Mouse (Mus musculus): ENCODE measurements around the gene Btf3.

Btf3 gene

DNA sequence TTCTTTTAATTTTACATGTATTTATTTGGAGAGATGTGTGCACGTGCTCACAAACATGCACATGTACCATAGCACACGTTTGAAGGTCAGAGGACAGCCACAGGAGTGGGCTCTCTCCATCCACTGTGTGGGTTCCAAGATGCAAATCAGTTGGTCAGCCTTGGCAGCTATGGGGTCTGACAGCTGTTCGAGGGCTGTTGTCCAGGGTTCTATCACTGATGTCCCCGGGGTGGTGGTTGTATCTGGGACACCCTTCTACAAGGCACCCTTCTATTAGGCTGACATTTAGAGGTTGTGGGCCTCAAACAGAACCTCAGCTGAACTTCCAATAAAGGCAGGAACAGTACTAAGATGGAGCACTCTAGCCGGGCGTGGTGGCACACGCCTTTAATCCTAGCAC, 40.6 kb downstream of the Btf3 start:
- CTCF ChIA-PET, result no interaction called here

DNA sequence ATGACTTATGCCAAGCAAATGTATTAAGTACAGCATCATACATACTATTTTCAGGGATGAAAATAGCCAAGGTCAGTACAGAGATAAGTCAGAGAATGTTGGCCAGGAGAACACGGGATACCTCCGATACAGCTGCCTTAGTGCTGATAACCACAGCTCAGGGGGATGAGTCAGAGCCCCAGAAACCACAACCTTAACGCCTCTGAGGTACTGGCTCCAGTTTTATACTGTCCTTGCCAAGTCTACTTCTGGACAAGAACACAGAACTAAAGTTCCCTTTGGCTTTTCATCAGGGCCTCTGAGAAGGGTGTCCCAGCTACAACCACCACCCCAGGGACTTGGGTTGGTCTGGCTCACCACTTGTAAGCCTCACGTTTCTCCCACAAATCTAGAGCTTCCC, 41.2 kb downstream of the Btf3 start:
- CTCF ChIA-PET, result no interaction called here

DNA sequence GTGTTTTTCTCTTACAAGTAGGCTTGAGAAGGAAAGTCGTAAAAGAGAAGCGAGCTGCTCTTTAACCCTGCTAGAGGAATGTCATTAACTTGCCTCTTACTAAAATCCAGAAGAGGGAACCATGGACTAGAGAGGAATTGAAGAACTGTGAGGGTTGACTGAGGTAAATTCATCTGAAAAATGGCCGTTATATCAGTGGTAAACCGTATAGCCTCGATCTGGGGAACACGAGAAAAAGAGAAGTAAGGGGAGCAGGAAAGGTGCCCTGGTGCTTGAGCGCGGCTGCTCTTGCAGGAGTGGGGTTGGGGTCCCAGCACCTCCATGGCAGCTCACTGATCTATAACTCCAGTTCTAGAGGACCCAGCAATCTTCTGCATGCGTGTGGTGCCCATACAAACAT, 42.8 kb downstream of the Btf3 start:
- CTCF ChIA-PET, result no interaction called here

DNA sequence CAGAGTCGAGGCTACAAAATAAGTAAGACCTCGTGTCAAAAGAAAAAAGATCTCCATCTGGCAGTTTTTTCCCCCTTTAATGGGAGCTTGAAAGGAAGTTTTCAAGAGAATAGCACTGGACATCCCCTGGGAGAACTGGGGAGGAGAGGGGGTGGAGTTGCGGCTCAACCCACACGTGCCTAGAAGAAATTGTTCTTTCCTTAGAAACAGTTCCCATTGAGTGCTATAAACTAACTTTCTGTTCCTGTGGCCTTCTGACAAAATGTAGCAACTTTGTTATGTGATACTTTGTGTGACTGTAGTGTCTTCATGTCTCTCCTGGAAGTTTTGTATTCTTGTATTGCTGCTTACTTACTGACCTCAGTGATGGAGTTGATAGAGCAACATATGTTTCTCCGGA, 52.7 kb downstream of the Btf3 start:
- CTCF ChIA-PET, result interaction anchor here (0.6 to 1.0 kb wide), 2 partner anchors 9 to 13 kb away, joined by 4 to 20 read pairs; no protein-coding TSS in a partner anchor

DNA sequence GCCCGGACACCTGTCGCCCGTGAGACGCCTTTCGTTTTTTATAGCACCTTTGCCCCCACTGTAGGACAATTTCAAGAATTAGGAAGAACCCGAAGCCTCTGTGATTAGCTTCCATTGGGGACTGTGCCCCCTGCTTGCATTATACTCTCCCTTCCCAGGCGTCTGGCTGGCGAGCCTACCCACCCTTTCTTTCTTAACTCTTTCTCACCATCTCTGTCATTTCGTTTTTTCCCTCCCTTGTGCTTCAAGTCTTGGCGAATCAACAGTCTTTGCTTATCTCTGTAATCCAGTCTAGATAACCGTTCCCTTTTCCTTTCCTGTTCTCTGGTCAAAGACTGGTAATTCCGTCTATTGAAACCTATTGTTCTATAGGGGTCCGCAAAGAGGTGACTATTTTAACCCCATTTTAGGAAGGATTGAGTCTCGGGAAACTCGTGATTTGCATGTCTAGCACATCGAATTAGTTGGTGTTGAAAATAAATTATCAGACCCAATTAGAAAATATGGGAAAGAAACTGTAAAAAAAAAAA, 53.3 kb downstream of the Btf3 start:
- CTCF ChIA-PET, result interaction anchor here (0.6 kb wide), 1 partner anchor 14 kb away, joined by 20 read pairs; no protein-coding TSS in a partner anchor

DNA sequence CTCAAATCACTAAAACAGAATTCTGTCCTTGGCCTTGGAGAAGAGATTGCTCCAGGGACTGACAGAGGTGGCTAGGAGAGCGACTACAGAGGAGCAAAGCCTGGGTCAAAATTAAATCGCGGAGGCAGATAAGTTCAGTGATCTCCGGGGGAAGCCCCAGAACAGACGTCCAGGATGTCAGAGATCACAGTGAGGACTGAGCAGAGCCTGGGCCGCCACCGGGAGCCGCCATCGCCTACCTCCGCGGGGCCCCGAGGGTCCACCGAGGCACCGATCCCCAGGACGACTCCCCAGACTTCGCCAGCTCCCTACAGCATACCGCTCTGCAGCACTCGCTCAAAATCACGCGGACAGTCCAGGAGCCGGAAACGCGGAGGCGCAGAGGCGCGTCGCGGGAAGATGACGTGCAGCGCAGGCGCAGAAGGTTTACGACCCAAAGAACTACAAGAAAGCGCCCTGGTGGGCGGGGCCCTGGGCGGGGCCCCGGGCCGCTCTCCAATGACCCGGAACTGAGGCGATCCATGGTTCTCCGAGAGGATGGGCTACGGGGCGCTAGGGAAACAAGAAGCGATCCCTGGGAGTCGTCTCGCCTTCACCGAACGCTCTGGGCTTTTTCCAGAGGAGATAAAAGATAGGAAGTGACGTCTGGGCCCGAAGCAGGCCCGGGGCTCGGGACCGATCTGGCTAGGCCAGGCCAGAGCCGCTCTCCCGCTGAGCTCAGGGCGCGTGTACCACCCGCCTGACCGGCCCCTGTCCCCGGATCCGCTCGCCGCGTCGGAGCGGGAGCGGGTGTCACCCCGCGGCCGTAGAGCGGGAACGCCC, 54.0 kb downstream of the Btf3 start, which contains the start of the genes Utp15 and Ankra2:
Utp15 (minus strand) TSS at position 406 of the 822 bp plus-strand sequence.
Ankra2 (plus strand) TSS at position 439 of the 822 bp plus-strand sequence.
- CTCF ChIA-PET, result no interaction called here
